Mouse (Mus musculus) ES-E14 (cell line): Measurements from ENCODE around the gene Gpcpd1.

Experiments
- CHD2 ChIP-seq: IDR thresholded peaks from 2 replicates; pipeline ENCODE4 v1.6.1; 2014; ENCODE audit warnings: mild to moderate bottlenecking, low read depth, low read length, inconsistent platforms
- HCFC1 ChIP-seq: IDR thresholded peaks from 2 replicates; pipeline ENCODE4 v1.6.1; 2012; ENCODE audit warnings: low read length, inconsistent platforms, borderline replicate concordance; ENCODE audit not compliant: insufficient read depth
- MAFK ChIP-seq: IDR thresholded peaks from 2 replicates; pipeline ENCODE4 v1.6.1; 2014; ENCODE audit warnings: mild to moderate bottlenecking, low read depth, low read length, inconsistent platforms; ENCODE audit not compliant: insufficient read depth
- ZC3H11A ChIP-seq: IDR thresholded peaks from 2 replicates; pipeline ENCODE4 v1.6.1; 2012; ENCODE audit warnings: low read depth, mild to moderate bottlenecking, inconsistent platforms, low read length, borderline replicate concordance
- ZNF384 ChIP-seq: IDR thresholded peaks from 2 replicates; pipeline ENCODE4 v1.6.1; 2012; ENCODE audit warnings: low read depth, low read length, inconsistent platforms

GRCm38 (mm10) chr2:132561860-132562259 is 25.7 kb downstream of the Gpcpd1 start:
- no peak for TF ChIP-seq ZC3H11A
- no peak for TF ChIP-seq MAFK
- no peak for TF ChIP-seq HCFC1
- TF ChIP-seq CHD2 = no peak
- TF ChIP-seq ZNF384 = no peak
